Mouse (Mus musculus): ENCODE measurements at regions not wholly inside any gene's neighbourhood (a gene's known extent, or its start where the extent isn't known, plus 50 kb on each side); places are given as distances from the start of the nearest gene placed in this dataset.

GRCm38 (mm10) chr11:112480360-112480759 is 301.7 kb upstream of the Sox9 start:
- DNase-seq: no peak

GRCm38 (mm10) chr11:112501781-112502180 is 280.2 kb upstream of the Sox9 start:
- no peak for DNase-seq

- no peak for DNase-seq
Observed at GRCm38 (mm10) chr11:112519076-112519475, 262.9 kb upstream of the Sox9 start.

- no peak for DNase-seq
Observed at GRCm38 (mm10) chr11:112524983-112525382, 257.0 kb upstream of the Sox9 start.

GRCm38 (mm10) chr11:112542573-112542972 is 239.5 kb upstream of the Sox9 start:
- DNase-seq: no peak

- DNase-seq: no peak
Observed at GRCm38 (mm10) chr11:112543473-112543872, 238.6 kb upstream of the Sox9 start.

GRCm38 (mm10) chr11:112545231-112546010 is 236.6 kb upstream of the Sox9 start:
- no peak for DNase-seq

- no peak for DNase-seq
Observed at GRCm38 (mm10) chr11:112546162-112546561, 235.9 kb upstream of the Sox9 start.

- DNase-seq: no peak
Observed at GRCm38 (mm10) chr11:112552838-112553237, 229.2 kb upstream of the Sox9 start.

GRCm38 (mm10) chr11:112563027-112563426 is 219.0 kb upstream of the Sox9 start:
- no peak for DNase-seq

GRCm38 (mm10) chr11:112564706-112565215 is 217.3 kb upstream of the Sox9 start:
- no peak for DNase-seq

- DNase-seq: no peak
Observed at GRCm38 (mm10) chr11:112566071-112566470, 216.0 kb upstream of the Sox9 start.

GRCm38 (mm10) chr11:112587386-112587785 is 194.6 kb upstream of the Sox9 start:
- no peak for DNase-seq

- DNase-seq: no peak
Observed at GRCm38 (mm10) chr11:112588088-112588487, 193.9 kb upstream of the Sox9 start.

GRCm38 (mm10) chr11:112590214-112590613 is 191.8 kb upstream of the Sox9 start:
- DNase-seq: no peak

GRCm38 (mm10) chr11:112592411-112593020 is 189.5 kb upstream of the Sox9 start:
- DNase-seq: no peak

GRCm38 (mm10) chr11:112593821-112594220 is 188.2 kb upstream of the Sox9 start:
- DNase-seq: no peak

- DNase-seq: no peak
Observed at GRCm38 (mm10) chr11:112607359-112607758, 174.7 kb upstream of the Sox9 start.

- DNase-seq: no peak
Observed at GRCm38 (mm10) chr11:112609277-112609676, 172.7 kb upstream of the Sox9 start.

GRCm38 (mm10) chr11:112611073-112611472 is 171.0 kb upstream of the Sox9 start:
- DNase-seq: no peak

GRCm38 (mm10) chr11:112615629-112616028 is 166.4 kb upstream of the Sox9 start:
- no peak for DNase-seq

GRCm38 (mm10) chr11:112616942-112617341 is 165.1 kb upstream of the Sox9 start:
- no peak for DNase-seq

- no peak for DNase-seq
Observed at GRCm38 (mm10) chr11:112620916-112621315, 161.1 kb upstream of the Sox9 start.

- no peak for DNase-seq
Observed at GRCm38 (mm10) chr11:112621385-112622120, 160.5 kb upstream of the Sox9 start.
